Mouse (Mus musculus) lung, embryonic 14.5 days (tissue): ENCODE results near the gene Clnk. TPM values are rescaled to one million over a fixed set of nuclear protein-coding genes. Genes with fewer than 3 reads are reported as not detected.

Source experiments
- ATAC-seq: fragments of 200-750 bp; cut with Nextera tagmentation; 2 replicates; pipeline ENCODE4 v1.8.0; 2017; ENCODE audit warnings: mild to moderate bottlenecking, moderate TSS enrichment, moderate library complexity; ENCODE audit not compliant: insufficient read depth
- DNase-seq: peaks from one replicate; pipeline ENCODE4 v3.0.0-alpha.2; 2015
- H3K27ac ChIP-seq: fragments of 300-500 bp; sonication (generic); 2 replicates; pipeline ENCODE4 v1.5.1; 2014; ENCODE audit warnings: low read depth, mild to moderate bottlenecking, moderate library complexity
- H3K27me3 ChIP-seq: fragments of 300-500 bp; sonication (generic); 2 replicates; pipeline ENCODE4 v1.6.1; 2014; ENCODE audit warnings: low read length, control low read depth; ENCODE audit not compliant: insufficient read depth
- H3K36me3 ChIP-seq: fragments of 300-500 bp; sonication (generic); 2 replicates; pipeline ENCODE4 v1.6.1; 2014; ENCODE audit warnings: control low read depth; ENCODE audit not compliant: insufficient read depth
- H3K4me1 ChIP-seq: fragments of 300-500 bp; sonication (generic); 2 replicates; pipeline ENCODE4 v1.6.1; 2014; ENCODE audit warnings: antibody characterized with exemption, control low read depth; ENCODE audit not compliant: insufficient read depth
- H3K4me2 ChIP-seq: fragments of 300-500 bp; sonication (generic); 2 replicates; pipeline ENCODE4 v1.6.1; 2014; ENCODE audit warnings: mild to moderate bottlenecking
- H3K4me3 ChIP-seq: fragments of 300-500 bp; sonication (generic); 2 replicates; pipeline ENCODE4 v1.5.1; 2014; ENCODE audit warnings: low read depth, low read length
- H3K9ac ChIP-seq: fragments of 300-500 bp; sonication (generic); 2 replicates; pipeline ENCODE4 v1.6.1; 2014
- H3K9me3 ChIP-seq: fragments of 300-500 bp; sonication (generic); 2 replicates; pipeline ENCODE4 v1.6.1; 2016; ENCODE audit warnings: low read depth, low read length, control low read depth
- CTCF ChIP-seq: IDR thresholded peaks from 2 replicates; pipeline ENCODE4 v1.5.1; 2016; ENCODE audit warnings: antibody characterized with exemption, low read depth
- WGBS: fragments of 180-500 bp; shearing (Covaris S2); extraction: QIAGEN DNeasy Blood & Tissue Kit; methylation state at CpG from one replicate; pipeline ENCODE4 v1.1.7; 2014; 5-methylcytosine and 5-hydroxymethylcytosine counted together
- polyA plus RNA-seq: library from polyadenylated mRNA; unstranded; fragments of >200 nt; fragmentation: Nextera tagmentation; extraction: Ambion mirVana; gene quantifications from 2 replicates; pipeline ENCODE4 v1.2.1, GENCODE M21; 2014

Gene Clnk
- polyA plus RNA-seq, 1 experiment from 2014 or later: not detected

DNA sequence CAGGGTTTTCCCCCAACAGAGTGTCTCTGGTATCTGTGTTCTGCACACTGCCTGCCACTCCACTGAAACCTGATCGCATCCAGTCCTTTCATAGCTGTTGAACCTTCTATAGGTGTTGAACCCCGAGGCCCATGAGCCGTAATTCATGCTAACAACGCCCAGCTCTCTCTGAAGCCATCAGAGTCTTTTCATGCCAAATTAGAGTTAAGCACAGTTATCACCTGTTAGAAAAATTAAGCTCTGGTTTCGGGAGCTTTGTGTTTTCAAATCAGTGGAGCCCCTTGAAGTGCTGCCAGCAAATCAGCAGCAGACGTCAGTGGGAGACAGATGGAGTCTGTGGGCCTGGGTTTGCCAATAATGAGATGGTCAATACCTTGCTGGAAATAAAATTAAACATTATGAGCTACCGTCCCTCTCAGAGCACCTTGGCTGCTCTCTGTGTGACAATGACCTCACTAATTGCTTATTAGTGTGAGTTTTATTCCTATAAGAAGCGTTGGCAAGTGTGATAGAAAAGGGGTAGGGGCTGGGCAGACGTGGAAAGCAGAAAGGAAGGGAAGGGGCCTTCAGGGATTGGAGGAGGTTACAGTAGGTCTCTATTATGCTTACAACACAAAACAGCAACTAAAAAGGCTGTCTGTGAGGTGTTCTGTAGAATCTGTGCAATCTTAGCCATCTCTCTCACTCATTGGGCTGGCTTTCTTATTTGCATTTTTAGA, 63.1 kb downstream of the Clnk start:
- Histone ChIP-seq H3K36me3 (no peaks in the 10 kb centered on the region), H3K4me3 (no peak overlapping the region), H3K9ac (no peak overlapping the region), H3K27me3 (no peaks in the 10 kb centered on the region), H3K4me1 (no peaks in the 10 kb centered on the region), H3K4me2 (no peak overlapping the region), H3K27ac (no peak overlapping the region), H3K9me3 (no peaks in the 10 kb centered on the region)
- TF ChIP-seq CTCF: no peak
- ATAC-seq (no peak), DNase-seq (no peak)
- 45% methylated on average over 9 of the region's 9 CpGs for WGBS

DNA sequence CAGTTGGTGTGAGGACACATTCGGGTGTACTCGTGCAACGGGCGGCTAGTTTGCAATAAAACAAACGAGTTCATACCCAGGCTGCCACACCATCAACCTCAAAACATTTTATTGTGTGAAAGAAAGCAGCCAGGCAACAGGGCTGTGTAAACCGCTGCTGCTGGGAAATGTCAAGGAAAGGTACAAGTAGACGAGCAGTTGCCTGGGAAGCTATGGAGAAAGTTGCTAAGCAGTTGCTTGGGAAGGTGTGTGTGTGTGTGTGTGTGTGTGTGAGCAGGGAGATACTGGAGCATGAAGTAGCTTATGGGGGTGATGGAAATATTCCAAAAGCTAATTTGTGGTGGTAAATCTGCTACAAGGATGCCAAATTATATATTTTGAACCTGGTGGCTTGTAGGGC, 63.7 kb downstream of the Clnk start:
- Histone ChIP-seq H3K4me2 (no peak overlapping the region), H3K4me1 (no peaks in the 10 kb centered on the region), H3K36me3 (no peaks in the 10 kb centered on the region), H3K27me3 (no peaks in the 10 kb centered on the region), H3K27ac (no peak overlapping the region), H3K9ac (no peak overlapping the region), H3K9me3 (no peaks in the 10 kb centered on the region), H3K4me3 (no peak overlapping the region)
- WGBS: 69% methylated on average over 7 of the region's 7 CpGs
- DNase-seq: no peak
- TF ChIP-seq CTCF: no peak
- no peak for ATAC-seq

DNA sequence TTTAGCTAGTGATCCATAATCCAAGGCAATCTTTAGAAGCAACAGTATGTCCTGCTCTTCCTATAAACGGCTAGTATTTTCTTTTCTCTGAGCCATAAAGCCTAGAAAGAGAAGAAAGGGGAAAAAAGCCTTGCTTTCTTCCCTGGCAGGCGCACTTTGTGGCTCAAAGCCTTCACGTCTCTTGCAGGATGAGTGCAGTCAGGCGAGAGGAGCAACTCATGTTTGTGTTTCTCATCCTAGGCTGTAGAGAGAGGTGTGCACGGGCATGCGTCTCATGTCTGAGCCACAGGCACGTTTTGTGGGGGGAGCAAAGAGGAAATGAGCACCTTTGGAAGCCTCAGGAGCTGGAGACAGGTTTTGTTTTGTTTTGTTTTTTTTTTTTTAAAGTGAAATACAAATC, 64.2 kb downstream of the Clnk start:
- Histone ChIP-seq H3K4me2 (no peak overlapping the region), H3K4me1 (no peaks in the 10 kb centered on the region), H3K36me3 (no peaks in the 10 kb centered on the region), H3K9me3 (no peaks in the 10 kb centered on the region), H3K4me3 (no peak overlapping the region), H3K27ac (no peak overlapping the region), H3K9ac (no peak overlapping the region), H3K27me3 (no peaks in the 10 kb centered on the region)
- no peak for DNase-seq
- no peak for ATAC-seq
- no peak for TF ChIP-seq CTCF
- 49% methylated on average over 7 of the region's 7 CpGs for WGBS

GRCm38 (mm10) chr5:38798910-38799309, 77.7 kb downstream of the Clnk start:
- no peaks in the 10 kb centered on the region for H3K9me3 ChIP-seq
- H3K36me3 ChIP-seq: no peaks in the 10 kb centered on the region
- H3K4me2 ChIP-seq: no peak overlapping the region
- no peak for TF ChIP-seq CTCF
- no peaks in the 10 kb centered on the region for H3K27me3 ChIP-seq
- no peak overlapping the region for H3K4me3 ChIP-seq
- 66% methylated on average over 7 of the region's 7 CpGs for WGBS
- ATAC-seq (no peak), DNase-seq (no peak)
- H3K27ac ChIP-seq: no peak overlapping the region
- H3K4me1 ChIP-seq: no peaks in the 10 kb centered on the region
- H3K9ac ChIP-seq: no peak overlapping the region

DNA sequence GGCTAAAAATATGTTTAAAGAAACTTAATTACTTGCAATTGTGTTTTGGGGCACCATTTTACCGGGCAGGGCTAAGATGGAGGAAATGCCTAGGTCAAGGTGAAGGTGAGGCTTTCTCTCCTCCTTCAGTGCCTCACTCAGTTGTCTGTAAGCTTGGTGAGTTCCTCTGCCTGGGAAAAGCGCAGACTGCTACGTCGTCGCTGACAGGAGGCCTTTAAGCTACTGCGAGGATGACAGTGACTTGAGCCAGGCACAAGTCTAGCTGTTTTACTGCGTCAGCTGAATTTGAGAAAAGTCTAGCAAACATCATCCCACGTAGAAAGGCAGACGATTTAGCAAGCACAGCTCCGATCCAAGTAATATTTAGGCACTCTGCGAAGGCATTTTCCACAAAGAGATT, 81.5 kb downstream of the Clnk start:
- DNase-seq (peak; percentile 15), ATAC-seq (no peak)
- Histone ChIP-seq H3K36me3 (no peaks in the 10 kb centered on the region), H3K4me1 (no peaks in the 10 kb centered on the region), H3K9me3 (no peaks in the 10 kb centered on the region), H3K4me3 (no peak overlapping the region), H3K27me3 (no peaks in the 10 kb centered on the region), H3K27ac (no peak overlapping the region), H3K9ac (no peak overlapping the region), H3K4me2 (no peak overlapping the region)
- 50% methylated on average over 11 of the region's 11 CpGs for WGBS
- no peak for TF ChIP-seq CTCF

GRCm38 (mm10) chr5:38791116-38791515, 85.5 kb downstream of the Clnk start:
- Histone ChIP-seq H3K27ac (no peak overlapping the region), H3K4me1 (no peaks in the 10 kb centered on the region)

GRCm38 (mm10) chr5:38788820-38789219, 87.8 kb downstream of the Clnk start:
- no peak overlapping the region for H3K4me3 ChIP-seq
- no peaks in the 10 kb centered on the region for H3K36me3 ChIP-seq
- H3K9me3 ChIP-seq: no peaks in the 10 kb centered on the region
- ATAC-seq (no peak), DNase-seq (no peak)
- H3K9ac ChIP-seq: no peak overlapping the region
- TF ChIP-seq CTCF: no peak
- no peak overlapping the region for H3K4me2 ChIP-seq
- 81% methylated on average over 5 of the region's 5 CpGs for WGBS
- no peaks in the 10 kb centered on the region for H3K4me1 ChIP-seq
- H3K27me3 ChIP-seq: no peaks in the 10 kb centered on the region
- no peak overlapping the region for H3K27ac ChIP-seq

More at GRCm38 (mm10) chr5:38791116-38791515, 85.5 kb downstream of the Clnk start:
- 73% methylated on average over 2 of the region's 2 CpGs for WGBS
- Histone ChIP-seq H3K36me3 (no peaks in the 10 kb centered on the region), H3K4me3 (no peak overlapping the region), H3K9me3 (no peaks in the 10 kb centered on the region), H3K9ac (no peak overlapping the region), H3K27me3 (no peaks in the 10 kb centered on the region), H3K4me2 (no peak overlapping the region)
- no peak for DNase-seq
- ATAC-seq: no peak
- TF ChIP-seq CTCF: no peak
